Mouse (Mus musculus): ENCODE measurements at regions not wholly inside any gene's neighbourhood (a gene's known extent, or its start where the extent isn't known, plus 50 kb on each side); places are given as distances from the start of the nearest gene placed in this dataset.
"Not testable (repeated sequence)": the region's sequence is repeated elsewhere in the genome, so short reads cannot be mapped to it uniquely, and the experiment has no call there.

- Histone ChIP-seq H3K27ac (ENCODE audit: insufficient read depth, low read depth, low read length) (no peak overlapping the region), H3K4me1 (ENCODE audit: control insufficient read depth, insufficient read depth, low read length) (peaks cover 15% of the 10 kb centered on the region), H3K4me3 (ENCODE audit: insufficient read depth, low read depth, low read length) (no peak overlapping the region)
- TF ChIP-seq POLR2A (IDR thresholded peaks at IDR 0.05; ENCODE audit: insufficient read depth, low read depth, low read length): no peak
- TF ChIP-seq CTCF (IDR thresholded peaks at IDR 0.05; ENCODE audit: insufficient read depth, low read depth, low read length): no peak
- 94% methylated on average over 5 of the region's 5 CpGs for WGBS
Measured at GRCm38 (mm10) chr4:53262466-53262865, 102.8 kb upstream of the Abca1 start.

- H3K27ac ChIP-seq (ENCODE audit: insufficient read depth, low read depth, low read length): no peak overlapping the region
- 74% methylated on average over 6 of the region's 6 CpGs for WGBS
- no peak for TF ChIP-seq CTCF (IDR thresholded peaks at IDR 0.05; ENCODE audit: insufficient read depth, low read depth, low read length)
- TF ChIP-seq POLR2A (IDR thresholded peaks at IDR 0.05; ENCODE audit: insufficient read depth, low read depth, low read length): no peak
- no peak overlapping the region for H3K4me3 ChIP-seq (ENCODE audit: insufficient read depth, low read depth, low read length)
- H3K4me1 ChIP-seq (ENCODE audit: control insufficient read depth, insufficient read depth, low read length): peaks cover 15% of the 10 kb centered on the region
Measured at GRCm38 (mm10) chr4:53261556-53262140, 102.0 kb upstream of the Abca1 start.

DNA sequence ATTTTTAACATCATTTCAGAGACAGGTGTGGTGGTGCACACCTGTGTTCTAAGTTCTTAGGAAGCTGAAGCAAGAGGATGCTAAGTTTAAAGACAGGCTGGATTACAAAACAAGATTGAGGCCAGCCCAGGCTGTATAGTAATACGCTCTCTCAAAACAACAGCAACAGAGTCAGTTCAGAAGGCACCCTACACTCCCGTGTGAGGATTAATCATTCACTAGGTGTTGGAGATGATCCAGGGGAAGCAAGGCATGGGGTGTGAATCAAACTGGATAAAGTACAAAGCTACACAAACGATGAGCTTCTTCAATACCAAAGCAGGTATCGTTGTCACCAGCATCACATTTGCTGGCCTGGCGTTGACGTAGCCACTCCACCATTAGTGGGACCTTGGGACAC, 99.3 kb upstream of the Abca1 start:
- H3K4me3 ChIP-seq (ENCODE audit: insufficient read depth, low read depth, low read length): no peak overlapping the region
- H3K27ac ChIP-seq (ENCODE audit: insufficient read depth, low read depth, low read length): no peak overlapping the region
- 92% methylated on average over 6 of the region's 6 CpGs for WGBS
- no peak for TF ChIP-seq POLR2A (IDR thresholded peaks at IDR 0.05; ENCODE audit: insufficient read depth, low read depth, low read length)
- TF ChIP-seq CTCF (IDR thresholded peaks at IDR 0.05; ENCODE audit: insufficient read depth, low read depth, low read length): no peak
- H3K4me1 ChIP-seq (ENCODE audit: control insufficient read depth, insufficient read depth, low read length): peaks cover 6% of the 10 kb centered on the region

DNA sequence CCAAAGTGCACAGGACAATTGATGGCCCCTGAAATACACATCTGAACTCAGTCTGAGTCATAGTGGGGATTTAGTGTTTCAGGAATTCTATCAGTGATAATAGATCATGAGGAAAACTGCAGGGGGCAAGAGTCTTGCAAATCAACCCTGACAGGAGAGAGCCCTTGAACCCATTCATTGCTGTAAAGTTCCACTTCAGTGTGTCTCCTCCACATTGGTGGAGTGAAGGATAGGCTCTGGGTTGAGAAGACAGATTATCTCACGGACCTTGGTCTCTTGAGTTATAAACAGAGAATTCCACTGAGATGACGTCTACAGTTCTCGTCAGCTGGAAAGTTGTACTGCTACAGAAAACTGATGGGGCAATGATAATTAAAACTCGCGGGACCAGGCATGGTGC, 97.3 kb upstream of the Abca1 start:
- no peak overlapping the region for H3K27ac ChIP-seq (ENCODE audit: insufficient read depth, low read depth, low read length)
- no peak for TF ChIP-seq CTCF (IDR thresholded peaks at IDR 0.05; ENCODE audit: insufficient read depth, low read depth, low read length)
- TF ChIP-seq POLR2A (IDR thresholded peaks at IDR 0.05; ENCODE audit: insufficient read depth, low read depth, low read length): no peak
- H3K4me3 ChIP-seq (ENCODE audit: insufficient read depth, low read depth, low read length): no peak overlapping the region
- 92% methylated on average over 5 of the region's 5 CpGs for WGBS
- H3K4me1 ChIP-seq (ENCODE audit: control insufficient read depth, insufficient read depth, low read length): peaks cover 4% of the 10 kb centered on the region

DNA sequence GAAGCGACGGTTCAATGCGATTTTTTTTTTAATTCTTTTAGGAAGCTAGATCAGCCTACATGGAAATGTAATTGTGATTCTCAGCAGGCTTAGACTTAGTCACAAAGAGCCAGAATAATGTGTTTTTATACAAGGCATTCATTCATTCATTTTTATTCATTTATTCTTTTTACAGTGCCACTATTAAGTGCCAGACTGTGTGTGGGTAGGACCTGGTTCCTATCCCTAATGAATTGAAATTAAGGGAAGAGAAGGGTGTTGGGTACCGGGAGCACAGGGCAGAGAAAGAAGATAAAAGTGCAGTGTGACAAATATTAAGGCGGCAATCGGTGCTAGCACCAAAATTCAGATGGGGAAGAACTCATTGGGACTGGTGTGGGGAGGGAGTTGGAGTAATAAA, 94.8 kb upstream of the Abca1 start:
- no peak overlapping the region for H3K27ac ChIP-seq (ENCODE audit: insufficient read depth, low read depth, low read length)
- H3K4me3 ChIP-seq (ENCODE audit: insufficient read depth, low read depth, low read length): no peak overlapping the region
- TF ChIP-seq CTCF (IDR thresholded peaks at IDR 0.05; ENCODE audit: insufficient read depth, low read depth, low read length) (no peak), POLR2A (IDR thresholded peaks at IDR 0.05; ENCODE audit: insufficient read depth, low read depth, low read length) (no peak)

GRCm38 (mm10) chr4:53253680-53254079, 94.0 kb upstream of the Abca1 start:
- WGBS: 55% methylated on average over 4 of the region's 4 CpGs
- no peak overlapping the region; the same call in 1 of the 2 replicates for H3K27ac ChIP-seq (ENCODE audit: insufficient read depth, low read depth, low read length)

More for the DNA sequence above, 94.8 kb upstream of the Abca1 start:
- peaks cover 4% of the 10 kb centered on the region for H3K4me1 ChIP-seq (ENCODE audit: control insufficient read depth, insufficient read depth, low read length)
- WGBS: 44% methylated on average over 6 of the region's 6 CpGs

GRCm38 (mm10) chr4:53250325-53250724, 90.6 kb upstream of the Abca1 start:
- no peak overlapping the region for H3K4me3 ChIP-seq (ENCODE audit: insufficient read depth, low read depth, low read length)
- H3K4me1 ChIP-seq (ENCODE audit: control insufficient read depth, insufficient read depth, low read length): peaks cover 6% of the 10 kb centered on the region
- H3K27ac ChIP-seq (ENCODE audit: insufficient read depth, low read depth, low read length): no peak overlapping the region
- 84% methylated on average over 3 of the region's 3 CpGs for WGBS
- TF ChIP-seq CTCF (IDR thresholded peaks at IDR 0.05; ENCODE audit: insufficient read depth, low read depth, low read length): no peak
- TF ChIP-seq POLR2A (IDR thresholded peaks at IDR 0.05; ENCODE audit: insufficient read depth, low read depth, low read length): no peak

More at GRCm38 (mm10) chr4:53253680-53254079, 94.0 kb upstream of the Abca1 start:
- peaks cover 4% of the 10 kb centered on the region for H3K4me1 ChIP-seq (ENCODE audit: control insufficient read depth, insufficient read depth, low read length)
- H3K4me3 ChIP-seq (ENCODE audit: insufficient read depth, low read depth, low read length): no peak overlapping the region
- TF ChIP-seq CTCF (IDR thresholded peaks at IDR 0.05; ENCODE audit: insufficient read depth, low read depth, low read length) (no peak), POLR2A (IDR thresholded peaks at IDR 0.05; ENCODE audit: insufficient read depth, low read depth, low read length) (no peak)

- no peak for TF ChIP-seq CTCF (IDR thresholded peaks at IDR 0.05; ENCODE audit: insufficient read depth, low read depth, low read length)
- TF ChIP-seq POLR2A (IDR thresholded peaks at IDR 0.05; ENCODE audit: insufficient read depth, low read depth, low read length): no peak
- H3K4me3 ChIP-seq (ENCODE audit: insufficient read depth, low read depth, low read length): no peak overlapping the region
- H3K4me1 ChIP-seq (ENCODE audit: control insufficient read depth, insufficient read depth, low read length): 0 out of 2 replicates have a peak, but pooled peaks cover 2% of the 10 kb centered on the region
- peak overlapping the region; percentile 44; the same call in 1 of the 2 replicates for H3K27ac ChIP-seq (ENCODE audit: insufficient read depth, low read depth, low read length)
- WGBS: 55% methylated on average over 15 of the region's 15 CpGs
Measured at GRCm38 (mm10) chr4:53246083-53246747, 86.5 kb upstream of the Abca1 start.

GRCm38 (mm10) chr4:53245553-53245952, 85.9 kb upstream of the Abca1 start:
- 0 out of 2 replicates have a peak, but pooled peaks cover 2% of the 10 kb centered on the region for H3K4me1 ChIP-seq (ENCODE audit: control insufficient read depth, insufficient read depth, low read length)
- no peak overlapping the region for H3K4me3 ChIP-seq (ENCODE audit: insufficient read depth, low read depth, low read length)
- H3K27ac ChIP-seq (ENCODE audit: insufficient read depth, low read depth, low read length): peak overlapping the region; percentile 44; the same call in 1 of the 2 replicates
- 93% methylated on average over 4 of the region's 4 CpGs for WGBS
- no peak for TF ChIP-seq POLR2A (IDR thresholded peaks at IDR 0.05; ENCODE audit: insufficient read depth, low read depth, low read length)
- TF ChIP-seq CTCF (IDR thresholded peaks at IDR 0.05; ENCODE audit: insufficient read depth, low read depth, low read length): no peak

GRCm38 (mm10) chr4:53243473-53243872, 83.8 kb upstream of the Abca1 start:
- not testable (repeated sequence) for H3K27ac ChIP-seq (ENCODE audit: insufficient read depth, low read depth, low read length); H3K4me1 ChIP-seq (ENCODE audit: control insufficient read depth, insufficient read depth, low read length); H3K4me3 ChIP-seq (ENCODE audit: insufficient read depth, low read depth, low read length)
- WGBS: 96% methylated on average over 8 of the region's 8 CpGs

Measured in olfactory bulb, adult 2 months (tissue).